ENCODE assay signal across 8 mouse cellular contexts in the genomic region with DNA sequence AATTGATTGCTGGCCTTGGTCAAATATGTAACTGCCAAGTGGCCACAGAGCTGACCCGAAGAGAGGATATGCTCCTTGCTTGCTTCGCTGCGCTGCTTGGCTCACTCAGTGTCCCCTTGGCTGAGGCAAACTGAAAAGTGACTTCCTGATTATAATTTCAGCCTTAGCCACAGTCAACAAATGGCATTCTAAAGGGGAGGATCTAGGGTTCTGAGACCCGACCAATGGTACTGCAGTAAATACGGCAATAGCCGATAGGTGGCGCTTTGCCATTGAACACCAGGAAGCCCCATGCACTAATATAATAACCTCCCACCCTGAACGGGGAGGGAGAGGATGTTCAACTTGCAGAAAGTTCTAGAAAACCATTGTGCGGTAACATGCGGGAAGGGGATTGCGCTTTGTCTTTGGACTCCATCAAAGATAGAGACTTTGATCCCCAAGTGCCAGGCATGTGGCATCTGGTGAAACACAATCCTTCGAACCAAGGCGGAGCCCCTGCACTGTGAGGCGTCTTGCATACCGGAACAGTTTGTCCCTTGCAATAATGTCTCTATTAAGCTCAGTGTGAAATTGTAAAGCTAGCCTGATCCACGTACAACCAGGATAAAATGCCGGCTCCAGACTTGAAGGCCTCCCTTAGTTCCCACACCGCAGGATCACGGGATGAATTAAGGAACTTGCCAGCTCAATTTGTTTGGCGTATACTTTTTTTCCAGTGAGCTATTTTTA.
A peak's percentile ranks its signal among the peaks of the same experiment; 100 is the strongest.
DNase-seq lines count a peak whose midpoint lies in the region; ATAC-seq lines count a peak whose summit lies in the region.

No protein-coding gene starts in this region.

- no peak overlapping the region for H3K4me3 ChIP-seq in kidney, embryonic 14.5 days (ENCODE audit: low read length)
- H3K4me3 ChIP-seq in embryonic facial prominence, embryonic 13.5 days, result no peak overlapping the region
- H3K4me3 ChIP-seq in midbrain, embryonic 13.5 days (replicated peaks), result no peak overlapping the region

- WGBS in kidney, embryonic 14.5 days, result 82% methylated on average over 20 of the region's 20 CpGs
- 61% methylated on average over 20 of the region's 20 CpGs for WGBS in embryonic facial prominence, embryonic 13.5 days
- 57% methylated on average over 20 of the region's 20 CpGs for WGBS in midbrain, embryonic 13.5 days

- H3K9ac ChIP-seq in kidney, embryonic 14.5 days (ENCODE audit: low read depth, low read length), result no peak overlapping the region
- no peak overlapping the region for H3K9ac ChIP-seq in embryonic facial prominence, embryonic 13.5 days
- no peak overlapping the region for H3K9ac ChIP-seq in midbrain, embryonic 13.5 days (replicated peaks)

- DNase-seq in kidney, adult 11 months, result peak; percentile 2
- peak; percentile 12 for DNase-seq in adrenal gland, postnatal 25 days
- peak; percentile 2 to 57 for DNase-seq in kidney, postnatal 36 days
- no peak for DNase-seq in urinary bladder, postnatal 25 days (ENCODE audit: low spot score)
- DNase-seq in Muller cell, postnatal 12 days (ENCODE audit: inconsistent ontology term), result no peak

- H3K4me1 ChIP-seq in kidney, embryonic 14.5 days (ENCODE audit: control insufficient read depth, insufficient read depth, low read length), result no peaks in the 10 kb centered on the region
- H3K4me1 ChIP-seq in embryonic facial prominence, embryonic 13.5 days, result peaks cover 11% of the 10 kb centered on the region; the same call in 1 of the 2 replicates
- H3K4me1 ChIP-seq in midbrain, embryonic 13.5 days (replicated peaks), result peaks cover 13% of the 10 kb centered on the region

- H3K9me3 ChIP-seq in kidney, embryonic 14.5 days (ENCODE audit: control insufficient read depth, low read length), result no peaks in the 10 kb centered on the region
- H3K9me3 ChIP-seq in embryonic facial prominence, embryonic 13.5 days, result no peaks in the 10 kb centered on the region
- no peaks in the 10 kb centered on the region for H3K9me3 ChIP-seq in midbrain, embryonic 13.5 days

- no peaks in the 10 kb centered on the region for H3K36me3 ChIP-seq in kidney, embryonic 14.5 days (ENCODE audit: control insufficient read depth, insufficient read depth, low read length)
- H3K36me3 ChIP-seq in embryonic facial prominence, embryonic 13.5 days, result no peaks in the 10 kb centered on the region
- no peaks in the 10 kb centered on the region for H3K36me3 ChIP-seq in midbrain, embryonic 13.5 days

- ATAC-seq in kidney, embryonic 14.5 days (ENCODE audit: low FRiP score, low TSS enrichment), result no peak
- no peak for ATAC-seq in embryonic facial prominence, embryonic 13.5 days (ENCODE audit: insufficient number of reproducible peaks, insufficient read depth, low FRiP score, low TSS enrichment, low read depth)
- ATAC-seq in midbrain, embryonic 13.5 days, result 0 out of 2 replicates have a peak, but pooled peaks have one; percentile 48

- no peaks in the 10 kb centered on the region for H3K27me3 ChIP-seq in kidney, embryonic 14.5 days (ENCODE audit: control insufficient read depth, insufficient read depth, low read length)
- H3K27me3 ChIP-seq in embryonic facial prominence, embryonic 13.5 days, result no peaks in the 10 kb centered on the region; the same call in 1 of the 2 replicates
- no peaks in the 10 kb centered on the region for H3K27me3 ChIP-seq in midbrain, embryonic 13.5 days

- no peak overlapping the region for H3K4me2 ChIP-seq in kidney, embryonic 14.5 days (replicated peaks; ENCODE audit: low read depth, low read length)
- H3K4me2 ChIP-seq in embryonic facial prominence, embryonic 13.5 days, result 0 out of 2 replicates have a peak overlapping the region, but pooled peaks have one; percentile 7
- no peak overlapping the region for H3K4me2 ChIP-seq in midbrain, embryonic 13.5 days (replicated peaks)

- no peak overlapping the region for H3K27ac ChIP-seq in kidney, embryonic 14.5 days (ENCODE audit: low read depth, low read length)
- no peak overlapping the region for H3K27ac ChIP-seq in embryonic facial prominence, embryonic 13.5 days
- H3K27ac ChIP-seq in midbrain, embryonic 13.5 days, result no peak overlapping the region

Comparison
In these comparisons a context has a peak if more than half of its experiments do, and no peak if none do; other contexts are left out.
1. DNase-seq: peak in kidney, adult 11 months (single experiment), adrenal gland, postnatal 25 days (single experiment) and kidney, postnatal 36 days (2 of 2); none in urinary bladder, postnatal 25 days (single experiment) and Muller cell, postnatal 12 days (single experiment).